Mouse (Mus musculus) liver, postnatal 0 days (tissue): Measurements from ENCODE around the gene Suz12. TPM values are rescaled to one million over a fixed set of nuclear protein-coding genes. Genes with fewer than 3 reads are reported as not detected.
"Not testable (repeated sequence)": the region's sequence is repeated elsewhere in the genome, so short reads cannot be mapped to it uniquely, and the experiment has no call there.

Source experiments
- ATAC-seq: fragments of 200-750 bp; cut with Nextera tagmentation; 2 replicates; pipeline ENCODE4 v1.8.0; 2017; ENCODE audit warnings: mild to moderate bottlenecking, moderate library complexity
- DNase-seq: peaks from one replicate; pipeline ENCODE4 v3.0.0-alpha.2; 2016
- H3K27ac ChIP-seq: fragments of 300-500 bp; sonication (generic); 2 replicates; pipeline ENCODE4 v1.5.1; 2014; ENCODE audit warnings: antibody characterized with exemption, moderate library complexity, mild to moderate bottlenecking, low read depth
- H3K27me3 ChIP-seq: fragments of 300-500 bp; sonication (generic); 2 replicates; pipeline ENCODE4 v1.6.1; 2014; ENCODE audit warnings: low read length, control low read depth, mixed read lengths; ENCODE audit not compliant: insufficient read depth
- H3K36me3 ChIP-seq: fragments of 300-500 bp; sonication (generic); replicated peaks from 2 replicates; pipeline ENCODE4 v1.6.1; 2014; ENCODE audit warnings: mild to moderate bottlenecking, control low read depth, low read length, moderate library complexity, mixed read lengths; ENCODE audit not compliant: insufficient read depth
- H3K4me1 ChIP-seq: fragments of 300-500 bp; sonication (generic); 2 replicates; pipeline ENCODE4 v1.6.1; 2014; ENCODE audit warnings: antibody characterized with exemption, mild to moderate bottlenecking, control low read depth; ENCODE audit not compliant: insufficient read depth
- H3K4me2 ChIP-seq: fragments of 300-500 bp; sonication (generic); 2 replicates; pipeline ENCODE4 v1.6.1; 2014; ENCODE audit warnings: low read depth, mild to moderate bottlenecking, low read length, moderate library complexity, mixed read lengths
- H3K4me3 ChIP-seq: fragments of 300-500 bp; sonication (generic); 2 replicates; pipeline ENCODE4 v1.5.1; 2014; ENCODE audit warnings: low read depth, low read length
- H3K9ac ChIP-seq: fragments of 300-500 bp; sonication (generic); replicated peaks from 2 replicates; pipeline ENCODE4 v1.6.1; 2014; ENCODE audit warnings: mild to moderate bottlenecking, moderate library complexity
- H3K9me3 ChIP-seq: fragments of 300-500 bp; sonication (generic); 2 replicates; pipeline ENCODE4 v1.6.1; 2016; ENCODE audit warnings: mild to moderate bottlenecking, control low read depth, low read length, mixed read lengths
- CTCF ChIP-seq: sonication (generic); IDR thresholded peaks from 2 replicates; pipeline ENCODE4 v1.5.1; 2016; ENCODE audit warnings: antibody characterized with exemption, low read depth
- EP300 ChIP-seq: IDR thresholded peaks from 2 replicates; pipeline ENCODE4 v1.6.1; 2016; ENCODE audit warnings: antibody characterized with exemption, low read depth, mild to moderate bottlenecking
- WGBS: fragments of 180-500 bp; shearing (Covaris S2); extraction: QIAGEN DNeasy Blood & Tissue Kit; methylation state at CpG from one replicate; pipeline ENCODE4 v1.1.7; 2014; ENCODE audit not compliant: insufficient replicate concordance; 5-methylcytosine and 5-hydroxymethylcytosine counted together
- polyA plus RNA-seq: library from polyadenylated mRNA; unstranded; fragments of >200 nt; fragmentation: Nextera tagmentation; extraction: Ambion mirVana; gene quantifications from 2 replicates; pipeline ENCODE4 v1.2.1, GENCODE M21; 2015

The Suz12 gene
- polyA plus RNA-seq, 1 experiment from 2014 or later, result 11.2 TPM

GRCm38 (mm10) chr11:79975377-79975776 lies 17.5 kb upstream of the Suz12 start:
- Histone ChIP-seq H3K4me1 (peaks cover 12% of the 10 kb centered on the region), H3K4me3 (no peak overlapping the region), H3K36me3 (no peaks in the 10 kb centered on the region), H3K9me3 (no peaks in the 10 kb centered on the region), H3K27me3 (peaks cover 24% of the 10 kb centered on the region), H3K27ac (no peak overlapping the region), H3K4me2 (no peak overlapping the region), H3K9ac (no peak overlapping the region)
- no peak for ATAC-seq
- WGBS, result 48% methylated on average over 2 of the region's 2 CpGs
- TF ChIP-seq EP300 (no peak), CTCF (no peak)
- DNase-seq, result no peak

GRCm38 (mm10) chr11:79976222-79976621 lies 16.7 kb upstream of the Suz12 start:
- 86% methylated on average over 1 of the region's 1 CpGs for WGBS
- Histone ChIP-seq H3K4me2 (no peak overlapping the region), H3K9me3 (no peaks in the 10 kb centered on the region), H3K4me1 (peaks cover 12% of the 10 kb centered on the region), H3K9ac (no peak overlapping the region), H3K27ac (no peak overlapping the region), H3K4me3 (no peak overlapping the region), H3K27me3 (peaks cover 24% of the 10 kb centered on the region), H3K36me3 (no peaks in the 10 kb centered on the region)
- DNase-seq (no peak), ATAC-seq (no peak)
- TF ChIP-seq EP300, result no peak
- TF ChIP-seq CTCF, result no peak

- H3K27ac ChIP-seq, H3K4me3 ChIP-seq, H3K36me3 ChIP-seq, H3K9me3 ChIP-seq, ATAC-seq, H3K4me2 ChIP-seq, H3K9ac ChIP-seq, DNase-seq: not testable (repeated sequence)
- 85% methylated on average over 6 of the region's 6 CpGs for WGBS
- H3K27me3 ChIP-seq, result peaks cover 24% of the 10 kb centered on the region
- H3K4me1 ChIP-seq, result peaks cover 12% of the 10 kb centered on the region
Observed at GRCm38 (mm10) chr11:79976645-79977044, 16.3 kb upstream of the Suz12 start.

- ATAC-seq, DNase-seq, H3K4me3 ChIP-seq, H3K9me3 ChIP-seq, H3K9ac ChIP-seq, H3K4me2 ChIP-seq, H3K27ac ChIP-seq, H3K36me3 ChIP-seq: not testable (repeated sequence)
- Histone ChIP-seq H3K27me3 (peaks cover 24% of the 10 kb centered on the region), H3K4me1 (peaks cover 12% of the 10 kb centered on the region)
- 85% methylated on average over 14 of the region's 14 CpGs for WGBS
Observed at GRCm38 (mm10) chr11:79977061-79977460, 15.8 kb upstream of the Suz12 start.

- ATAC-seq, H3K9ac ChIP-seq, H3K36me3 ChIP-seq, H3K4me2 ChIP-seq, H3K27ac ChIP-seq, H3K9me3 ChIP-seq, DNase-seq, H3K4me3 ChIP-seq: not testable (repeated sequence)
- Histone ChIP-seq H3K27me3 (peaks cover 24% of the 10 kb centered on the region), H3K4me1 (peaks cover 12% of the 10 kb centered on the region)
- 78% methylated on average over 4 of the region's 4 CpGs for WGBS
Observed at GRCm38 (mm10) chr11:79977747-79978146, 15.2 kb upstream of the Suz12 start.

GRCm38 (mm10) chr11:79986886-79987285 lies 6.0 kb upstream of the Suz12 start:
- Histone ChIP-seq H3K36me3 (no peaks in the 10 kb centered on the region), H3K9ac (no peak overlapping the region), H3K27ac (no peak overlapping the region), H3K4me2 (no peak overlapping the region), H3K9me3 (no peaks in the 10 kb centered on the region), H3K4me1 (no peaks in the 10 kb centered on the region), H3K27me3 (no peaks in the 10 kb centered on the region), H3K4me3 (no peak overlapping the region)
- WGBS, result 72% methylated on average over 4 of the region's 4 CpGs
- no peak for ATAC-seq
- TF ChIP-seq EP300 (no peak), CTCF (no peak)
- no peak for DNase-seq

GRCm38 (mm10) chr11:79987896-79988295 lies 5.0 kb upstream of the Suz12 start:
- H3K27ac ChIP-seq, result no peak overlapping the region
- H3K4me1 ChIP-seq, result no peaks in the 10 kb centered on the region
- H3K4me3 ChIP-seq, result no peak overlapping the region
- H3K36me3 ChIP-seq, result no peaks in the 10 kb centered on the region
- no peaks in the 10 kb centered on the region for H3K27me3 ChIP-seq
- no peaks in the 10 kb centered on the region for H3K9me3 ChIP-seq
- H3K9ac ChIP-seq, result no peak overlapping the region
- WGBS, result 78% methylated on average over 3 of the region's 3 CpGs
- TF ChIP-seq CTCF, result no peak
- TF ChIP-seq EP300, result no peak
- DNase-seq (no peak), ATAC-seq (no peak)
- no peak overlapping the region for H3K4me2 ChIP-seq
